Mouse (Mus musculus): ENCODE data around the gene Mroh3. TPM values are rescaled to one million over a fixed set of nuclear protein-coding genes. Genes with fewer than 3 reads are reported as not detected.

The Mroh3 gene
- polyA plus RNA-seq, 1 experiment = not detected

- no peak for TF ChIP-seq GATA1 (IDR thresholded peaks at IDR 0.05; ENCODE audit: low read length)
These were observed 33.9 kb downstream of the Mroh3 start for GRCm38 (mm10) chr1:136178741-136179140.

- TF ChIP-seq GATA1 (IDR thresholded peaks at IDR 0.05; ENCODE audit: low read length) = no peak
These were observed 35.5 kb downstream of the Mroh3 start for GRCm38 (mm10) chr1:136177085-136177484.

GRCm38 (mm10) chr1:136175183-136175582, 37.4 kb downstream of the Mroh3 start:
- TF ChIP-seq GATA1 (IDR thresholded peaks at IDR 0.05; ENCODE audit: low read length) = no peak

- no peak for TF ChIP-seq GATA1 (IDR thresholded peaks at IDR 0.05; ENCODE audit: low read length)
These were observed 38.5 kb downstream of the Mroh3 start for GRCm38 (mm10) chr1:136174101-136174606.

GRCm38 (mm10) chr1:136172696-136173095, 39.9 kb downstream of the Mroh3 start:
- TF ChIP-seq GATA1 (IDR thresholded peaks at IDR 0.05; ENCODE audit: low read length) = no peak

- TF ChIP-seq GATA1 (IDR thresholded peaks at IDR 0.05; ENCODE audit: low read length) = no peak
These were observed 42.5 kb downstream of the Mroh3 start for GRCm38 (mm10) chr1:136170109-136170508.

GRCm38 (mm10) chr1:136167657-136168056, 45.0 kb downstream of the Mroh3 start:
- no peak for TF ChIP-seq GATA1 (IDR thresholded peaks at IDR 0.05; ENCODE audit: low read length)

- no peak for TF ChIP-seq GATA1 (IDR thresholded peaks at IDR 0.05; ENCODE audit: low read length)
These were observed 47.2 kb downstream of the Mroh3 start for GRCm38 (mm10) chr1:136165436-136165835.

GRCm38 (mm10) chr1:136161333-136161921, 51.2 kb downstream of the Mroh3 start:
- TF ChIP-seq GATA1 (IDR thresholded peaks at IDR 0.05; ENCODE audit: low read length) = no peak

GRCm38 (mm10) chr1:136160930-136161329, 51.7 kb downstream of the Mroh3 start:
- TF ChIP-seq GATA1 (IDR thresholded peaks at IDR 0.05; ENCODE audit: low read length) = no peak

- no peak for TF ChIP-seq GATA1 (IDR thresholded peaks at IDR 0.05; ENCODE audit: low read length)
These were observed 52.3 kb downstream of the Mroh3 start for GRCm38 (mm10) chr1:136160297-136160696.

- TF ChIP-seq GATA1 (IDR thresholded peaks at IDR 0.05; ENCODE audit: low read length) = no peak
These were observed 52.8 kb downstream of the Mroh3 start for GRCm38 (mm10) chr1:136159830-136160229.

- TF ChIP-seq GATA1 (IDR thresholded peaks at IDR 0.05; ENCODE audit: low read length) = no peak
These were observed 55.7 kb downstream of the Mroh3 start for GRCm38 (mm10) chr1:136156951-136157350.

- no peak for TF ChIP-seq GATA1 (IDR thresholded peaks at IDR 0.05; ENCODE audit: low read length)
These were observed 56.3 kb downstream of the Mroh3 start for GRCm38 (mm10) chr1:136156304-136156703.

- no peak for TF ChIP-seq GATA1 (IDR thresholded peaks at IDR 0.05; ENCODE audit: low read length)
These were observed 61.3 kb downstream of the Mroh3 start for GRCm38 (mm10) chr1:136151371-136151770.

- no peak for TF ChIP-seq GATA1 (IDR thresholded peaks at IDR 0.05; ENCODE audit: low read length)
These were observed 62.9 kb downstream of the Mroh3 start for GRCm38 (mm10) chr1:136149702-136150101.

GRCm38 (mm10) chr1:136143514-136143913, 69.1 kb downstream of the Mroh3 start:
- no peak for TF ChIP-seq GATA1 (IDR thresholded peaks at IDR 0.05; ENCODE audit: low read length)

- TF ChIP-seq GATA1 (IDR thresholded peaks at IDR 0.05; ENCODE audit: low read length) = no peak
These were observed 70.3 kb downstream of the Mroh3 start for GRCm38 (mm10) chr1:136142336-136142735.

Measured in G1E-ER4 (cell line).